Mouse (Mus musculus) mesoderm, embryonic 11.5 days (tissue): ENCODE measurements around the gene Ppp1r36.
"Not testable (repeated sequence)": the region's sequence is repeated elsewhere in the genome, so short reads cannot be mapped to it uniquely, and the experiment has no call there.

Source experiments
- DNase-seq: peaks from one replicate; pipeline ENCODE4 v3.0.0-alpha.2; 2012; ENCODE audit warnings: low read depth, low spot score

Ppp1r36 gene

DNA sequence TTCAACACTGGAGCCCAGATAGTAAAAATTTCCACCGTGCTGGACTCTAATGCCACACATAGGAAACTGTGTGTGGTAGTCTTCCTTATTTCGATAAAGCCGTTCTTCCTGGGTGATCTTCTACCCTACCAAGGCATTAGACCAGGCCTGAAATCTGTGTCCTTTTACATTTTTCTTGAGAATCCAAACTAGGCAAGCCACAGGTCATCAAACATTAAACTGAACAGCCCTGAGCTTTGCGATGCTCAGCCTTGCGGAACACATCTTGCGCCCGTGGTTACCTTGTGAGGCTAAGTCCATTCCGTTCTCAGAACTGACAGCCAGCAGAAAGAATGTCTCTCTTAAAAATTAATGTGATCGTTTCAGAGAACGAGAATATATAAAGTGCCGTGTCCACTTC, 28.9 kb downstream of the Ppp1r36 start:
- DNase-seq, result no peak

DNA sequence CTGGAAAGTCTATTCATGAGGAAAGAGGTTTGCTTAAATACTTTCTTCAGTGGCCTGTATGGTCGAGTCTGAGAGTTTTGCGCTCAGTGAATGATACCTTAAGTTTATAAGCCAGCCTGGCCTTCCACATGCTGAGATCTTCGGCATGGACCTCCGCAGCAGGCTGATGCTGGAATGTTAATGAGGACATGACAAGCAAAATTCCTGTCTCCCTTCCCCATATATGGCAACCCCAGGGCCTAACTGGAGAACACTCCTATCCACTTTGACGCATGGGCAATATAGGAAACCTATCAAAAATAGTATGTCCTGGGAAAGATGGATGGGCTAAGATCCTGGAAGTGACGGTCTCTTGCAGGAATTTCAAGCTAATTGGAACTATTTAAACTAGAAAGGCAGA, 30.8 kb downstream of the Ppp1r36 start:
- no peak for DNase-seq

DNA sequence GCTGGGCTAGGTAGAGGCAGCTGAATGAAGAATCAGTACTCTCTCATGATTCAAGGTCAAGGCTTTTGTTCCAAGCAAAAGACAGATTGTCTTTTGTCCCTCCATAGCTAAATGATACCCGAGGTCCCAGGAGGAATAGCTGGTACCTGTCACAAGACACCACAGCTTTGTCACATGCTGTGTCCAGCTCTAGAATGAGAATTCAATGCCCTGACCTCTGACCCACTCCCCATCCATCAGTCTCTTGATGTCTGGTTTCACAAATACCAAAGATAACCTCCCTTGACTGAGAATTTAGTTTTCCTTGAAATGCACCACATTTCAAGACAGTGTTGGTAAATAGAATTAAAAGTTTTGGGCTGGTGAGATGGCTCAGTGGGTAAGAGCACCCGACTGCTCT, 34.9 kb downstream of the Ppp1r36 start:
- DNase-seq, result peak; percentile 81

DNA sequence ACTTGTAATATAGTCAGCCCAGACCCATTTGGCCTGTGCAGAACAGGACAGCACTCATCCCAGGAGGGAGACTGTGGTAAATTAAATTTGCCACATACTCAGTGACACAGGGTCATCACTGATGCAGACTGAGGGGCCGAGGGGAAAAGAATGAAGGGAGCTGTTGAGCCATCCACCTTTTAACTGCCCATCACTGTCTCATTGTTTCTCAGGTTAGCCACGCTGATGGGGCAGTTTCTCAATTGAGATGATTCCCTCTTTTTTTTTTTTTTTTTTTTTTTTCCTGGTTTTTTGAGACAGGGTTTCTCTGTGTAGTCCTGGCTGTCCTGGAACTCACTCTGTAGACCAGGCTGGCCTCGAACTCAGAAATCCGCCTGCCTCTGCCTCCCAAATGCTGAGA, 41.1 kb downstream of the Ppp1r36 start:
- DNase-seq, result not testable (repeated sequence)

DNA sequence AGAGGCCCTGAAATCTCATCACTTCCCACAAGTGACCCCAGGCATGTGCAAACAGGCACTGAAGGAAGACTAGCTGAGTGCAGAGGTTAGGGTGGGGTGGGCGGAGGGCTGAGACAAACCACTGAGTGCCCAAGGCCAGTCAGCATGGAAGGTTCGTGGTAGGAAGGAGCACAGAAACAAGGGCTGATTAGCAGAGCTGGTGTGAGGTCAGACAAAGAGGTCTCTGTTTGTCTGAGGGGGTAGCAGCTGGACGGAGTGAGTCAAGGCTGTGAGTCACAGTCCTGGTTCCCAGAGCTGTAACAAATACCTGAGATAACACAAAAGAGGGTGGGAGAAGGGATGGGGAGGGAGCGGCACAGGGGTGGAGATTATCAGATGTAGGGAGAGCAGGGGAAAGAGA, 41.7 kb downstream of the Ppp1r36 start:
- DNase-seq, result no peak

DNA sequence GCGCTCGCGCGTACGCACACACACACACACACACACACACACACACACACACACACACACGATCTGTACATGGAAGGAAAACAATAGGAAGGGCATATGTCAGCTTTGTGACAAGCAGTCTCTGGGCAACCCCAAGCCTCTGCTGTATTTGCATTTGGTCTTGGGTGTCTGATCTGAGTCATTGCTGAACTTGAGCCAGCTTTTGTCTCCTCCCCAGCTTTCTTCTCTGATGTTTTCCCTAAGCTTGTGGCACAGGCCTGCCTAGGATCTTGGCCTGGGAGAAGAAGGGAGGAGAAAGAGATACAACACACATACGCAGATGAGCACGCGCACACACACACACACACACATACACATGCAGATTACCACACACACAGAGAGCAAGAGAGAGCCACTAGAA, 46.1 kb downstream of the Ppp1r36 start:
- no peak for DNase-seq

DNA sequence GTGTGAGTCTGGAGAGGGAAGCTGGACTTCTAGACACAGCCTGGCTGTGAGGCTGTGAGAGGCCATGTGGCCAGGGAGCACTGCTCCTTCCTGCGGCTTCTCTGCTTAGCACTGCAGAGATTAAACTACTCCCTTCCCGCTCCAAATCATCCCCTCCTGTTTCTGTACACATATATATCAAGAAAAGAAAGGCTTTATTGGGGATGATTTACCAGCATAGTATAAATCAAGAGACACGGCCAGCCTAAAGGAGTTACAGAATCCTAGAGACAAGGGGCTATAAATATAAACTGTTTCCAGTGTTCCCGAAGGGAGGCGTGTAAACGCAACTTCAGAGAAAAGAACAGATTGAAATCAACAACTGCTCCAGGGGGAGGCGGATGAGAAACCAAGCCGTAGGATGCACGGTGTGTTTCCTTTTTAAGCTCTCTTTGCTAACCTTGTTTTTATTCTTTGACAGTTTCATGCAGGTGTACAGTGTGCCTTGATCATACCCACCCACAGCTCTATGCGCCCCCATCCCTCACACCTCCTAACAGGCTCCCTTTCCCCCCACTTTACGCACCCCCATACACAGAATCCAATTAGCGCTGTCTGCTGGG, 47.4 kb downstream of the Ppp1r36 start:
- peak; percentile 27 for DNase-seq

DNA sequence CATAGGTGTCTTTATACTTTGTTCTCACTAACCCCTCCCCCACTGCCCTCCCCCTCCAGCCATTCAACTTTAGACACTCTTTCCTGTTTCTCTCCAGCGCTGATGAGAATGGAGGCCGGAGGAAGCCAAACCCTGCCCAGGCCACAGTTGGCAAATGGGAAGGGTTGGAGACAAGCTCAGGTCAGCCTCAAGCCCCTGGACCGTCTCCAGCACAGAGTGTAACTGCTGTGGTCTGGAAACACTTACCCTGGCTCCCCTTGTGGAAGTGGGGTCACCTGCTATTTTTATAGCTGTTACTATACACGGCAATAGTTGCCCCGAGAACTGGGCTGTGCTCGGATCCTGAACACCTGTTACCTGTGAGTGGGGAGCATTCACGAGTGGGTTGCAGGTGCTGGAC, 49.3 kb downstream of the Ppp1r36 start:
- DNase-seq, result no peak

DNA sequence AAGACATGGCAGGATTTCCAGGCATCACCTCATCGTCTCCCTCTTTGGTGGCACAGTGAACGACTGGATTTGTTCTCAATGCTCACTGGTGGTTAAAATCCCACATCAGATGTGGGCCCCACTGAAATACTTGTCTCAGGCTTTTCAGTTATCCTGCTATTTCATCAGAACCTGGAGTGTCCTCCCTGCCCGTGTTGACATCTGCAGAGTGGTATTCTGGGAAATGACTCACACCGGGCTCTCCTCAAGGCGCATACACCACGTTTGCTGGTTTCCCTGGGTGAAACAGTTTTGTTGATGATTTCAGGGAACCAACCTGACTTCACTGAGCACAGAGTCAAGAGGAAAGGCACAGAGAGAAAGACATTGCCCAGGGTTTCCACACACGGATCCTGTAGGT, 49.9 kb downstream of the Ppp1r36 start:
- no peak for DNase-seq

DNA sequence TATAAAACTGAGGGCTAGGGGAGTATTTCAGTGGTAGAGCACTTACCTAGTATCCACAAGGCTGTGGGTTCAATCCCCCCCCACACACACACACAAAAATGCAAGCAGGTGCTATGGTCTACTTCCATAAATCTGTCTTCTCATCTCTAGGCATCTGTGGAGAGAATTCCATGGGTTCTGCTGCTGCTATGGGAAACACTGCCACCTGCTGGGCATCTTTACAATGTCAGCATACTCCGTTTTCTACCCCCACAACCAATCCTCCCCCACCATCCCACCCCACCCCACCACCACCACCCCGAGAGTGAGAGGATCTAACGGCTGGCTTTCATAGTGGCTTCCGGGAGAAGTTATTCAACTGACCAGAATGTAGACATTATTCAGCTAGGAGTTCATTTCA, 54.7 kb downstream of the Ppp1r36 start:
- peak; percentile 88 for DNase-seq

DNA sequence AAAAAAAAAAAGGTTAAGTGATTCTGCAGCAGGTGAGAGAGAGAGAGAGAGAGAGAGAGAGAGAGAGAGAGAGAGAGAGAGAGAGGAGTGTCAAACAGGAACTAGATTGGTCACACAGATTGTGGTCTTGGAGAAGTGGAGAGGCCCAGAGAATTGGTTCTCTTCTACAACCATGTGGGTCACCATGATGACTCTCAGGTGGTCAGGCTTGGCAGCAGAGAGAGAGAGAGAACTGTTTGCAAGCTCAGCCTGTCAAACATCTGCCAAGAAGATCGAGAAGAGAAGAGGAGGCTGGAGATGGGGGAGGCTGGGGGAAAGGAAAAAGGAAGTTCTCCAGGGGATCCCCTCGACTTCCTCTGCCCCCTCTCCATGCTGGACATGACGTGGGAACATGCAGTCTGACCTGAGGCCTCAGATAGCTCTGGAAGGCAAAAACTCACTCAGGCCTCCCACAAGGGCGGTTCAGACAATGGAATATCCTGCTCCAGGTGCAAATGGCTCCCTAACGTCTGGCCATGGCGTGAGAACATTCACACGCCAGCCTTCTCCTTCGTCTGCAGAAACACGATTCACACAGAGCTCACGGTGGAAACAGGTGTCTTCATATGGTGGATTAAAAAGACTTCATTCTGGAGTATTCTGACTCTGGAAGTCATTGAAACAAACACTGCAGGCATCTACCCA, 56.4 kb downstream of the Ppp1r36 start:
- no peak for DNase-seq

DNA sequence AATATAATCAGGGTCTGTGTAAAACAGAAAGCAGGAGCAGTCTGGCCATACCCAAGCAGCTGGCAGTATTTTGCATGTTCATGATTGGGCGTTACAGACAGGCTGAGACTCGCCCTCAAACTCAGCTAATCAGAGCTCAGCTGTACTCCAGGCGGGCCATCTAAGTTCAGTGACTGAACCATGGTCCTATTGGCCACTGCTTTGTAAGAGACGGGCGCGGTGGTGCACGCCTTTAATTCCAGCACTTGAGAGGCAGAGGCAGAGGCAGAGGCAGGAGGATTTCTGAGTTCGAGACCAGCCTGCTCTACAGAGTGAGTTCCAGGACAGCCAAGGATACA, 56.9 kb downstream of the Ppp1r36 start:
- DNase-seq, result no peak

DNA sequence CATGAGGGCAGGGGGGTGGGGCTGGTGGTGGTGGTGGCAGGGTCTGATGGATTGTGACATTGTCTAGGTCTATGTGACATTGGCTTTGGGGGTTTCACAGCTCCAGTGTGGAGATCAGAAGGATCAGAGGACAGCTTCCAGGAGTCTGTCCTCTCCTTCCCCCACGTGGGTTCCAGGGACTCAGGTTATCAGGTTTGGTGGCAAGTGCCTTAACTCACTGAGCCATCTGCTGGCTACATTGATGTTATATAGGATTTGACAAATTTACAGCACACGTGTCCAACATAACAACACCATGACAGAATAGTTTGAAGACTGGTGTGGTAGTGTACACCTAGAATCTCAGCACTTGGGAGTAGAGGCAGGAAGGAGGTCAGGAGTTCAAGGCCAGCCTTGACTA, 57.5 kb downstream of the Ppp1r36 start:
- DNase-seq, result no peak

DNA sequence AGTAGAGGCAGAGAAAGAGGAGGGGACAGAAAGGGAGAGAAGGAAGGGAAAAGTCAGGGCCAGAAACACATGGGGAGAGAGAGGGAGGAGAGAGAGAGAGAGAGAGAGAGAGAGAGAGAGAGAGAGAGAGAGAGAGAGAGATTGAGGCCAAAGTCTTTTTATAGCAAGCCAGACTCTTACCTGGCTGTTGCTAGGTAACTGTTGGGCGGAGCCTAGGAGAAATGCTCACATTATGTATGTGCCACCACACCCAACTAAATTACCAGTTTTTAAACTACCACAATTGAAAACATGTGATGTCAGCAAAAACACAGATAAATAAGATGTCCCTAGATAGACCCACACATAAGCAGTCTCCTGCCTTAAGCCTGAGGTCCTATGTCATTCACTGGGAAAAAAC, 58.8 kb downstream of the Ppp1r36 start:
- DNase-seq, result no peak

DNA sequence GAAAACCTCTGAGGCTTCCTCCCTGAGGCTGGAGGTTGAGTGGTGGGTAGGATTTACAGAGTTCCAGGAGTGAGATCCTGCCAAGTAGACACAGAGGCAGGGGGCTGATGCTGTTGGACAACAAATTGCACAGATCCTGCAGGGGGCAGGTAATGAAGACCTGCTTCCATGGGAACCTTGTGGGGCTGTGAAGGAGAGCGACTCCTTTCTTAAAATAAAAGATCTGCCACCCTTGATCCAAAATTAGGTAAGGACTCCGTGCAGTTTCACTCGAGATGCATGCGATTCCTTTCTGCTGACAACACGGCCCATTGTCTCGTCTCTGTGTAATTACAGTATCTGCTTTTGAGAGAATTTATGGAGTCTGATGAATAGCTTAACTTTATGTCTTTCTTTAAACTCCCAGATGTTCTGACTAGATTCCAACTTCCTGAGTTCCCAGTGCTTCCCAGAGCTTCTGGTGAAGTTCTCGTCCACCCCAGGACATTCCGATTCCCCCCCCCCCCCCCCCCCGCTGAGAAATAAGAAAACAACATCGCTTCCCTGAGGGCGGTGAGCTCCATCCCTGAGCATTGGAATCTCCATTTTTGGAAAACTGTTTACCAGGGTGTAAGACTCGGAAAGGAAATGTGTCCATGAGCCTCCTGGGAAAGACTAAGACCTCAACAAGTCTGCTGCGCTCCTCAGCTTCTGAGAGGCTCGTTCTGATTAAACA, 61.1 kb downstream of the Ppp1r36 start:
- DNase-seq, result no peak

DNA sequence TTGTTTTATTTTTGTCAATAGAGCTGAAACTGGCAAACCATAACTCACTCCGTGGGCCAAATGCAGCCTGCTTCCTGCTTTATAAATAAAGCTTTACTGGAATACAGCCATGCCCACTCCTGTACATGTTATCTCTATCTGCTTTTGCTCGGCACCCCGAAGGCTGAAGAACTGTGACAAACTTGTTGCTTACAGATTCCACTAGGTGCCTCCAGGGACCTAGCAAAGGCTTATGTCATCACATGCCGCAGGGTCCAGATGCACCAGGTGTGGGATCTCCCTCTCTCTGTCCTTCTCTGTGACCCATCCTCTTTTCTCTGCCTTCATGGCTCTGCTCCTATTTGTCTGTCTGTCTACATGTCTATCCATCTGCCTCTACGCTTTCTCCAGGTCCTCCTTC, 61.8 kb downstream of the Ppp1r36 start:
- DNase-seq, result no peak

DNA sequence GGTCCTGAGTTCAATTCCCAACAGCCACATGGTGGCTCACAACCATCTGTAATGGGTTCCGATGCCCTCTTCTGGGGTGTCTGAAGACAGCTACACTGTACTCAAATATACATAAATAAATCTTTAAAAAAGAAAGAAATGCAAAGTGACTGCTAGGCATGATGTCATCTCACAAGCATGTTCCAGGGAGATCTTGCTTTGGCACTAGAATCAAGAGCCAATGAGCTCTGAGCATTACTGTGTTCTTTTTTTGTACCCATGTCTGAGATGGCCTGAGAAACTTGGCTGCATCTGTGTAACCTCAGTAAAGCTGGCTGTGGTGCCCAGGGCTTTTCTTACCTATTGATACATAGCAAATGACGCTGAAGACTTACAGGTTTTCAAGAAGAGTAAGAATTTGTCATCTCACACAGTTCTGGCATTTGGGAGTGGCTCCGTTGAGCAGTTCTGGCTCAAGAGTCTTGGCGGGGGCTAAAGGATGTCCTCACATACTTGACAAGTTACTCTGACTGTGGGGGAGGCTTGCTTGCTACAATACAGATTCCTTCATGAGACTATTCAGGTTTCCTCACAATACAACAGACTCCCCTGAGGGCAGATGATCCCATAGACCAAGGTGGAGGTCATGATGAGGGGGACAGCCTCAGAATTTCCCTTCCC, 62.6 kb downstream of the Ppp1r36 start:
- DNase-seq, result no peak

DNA sequence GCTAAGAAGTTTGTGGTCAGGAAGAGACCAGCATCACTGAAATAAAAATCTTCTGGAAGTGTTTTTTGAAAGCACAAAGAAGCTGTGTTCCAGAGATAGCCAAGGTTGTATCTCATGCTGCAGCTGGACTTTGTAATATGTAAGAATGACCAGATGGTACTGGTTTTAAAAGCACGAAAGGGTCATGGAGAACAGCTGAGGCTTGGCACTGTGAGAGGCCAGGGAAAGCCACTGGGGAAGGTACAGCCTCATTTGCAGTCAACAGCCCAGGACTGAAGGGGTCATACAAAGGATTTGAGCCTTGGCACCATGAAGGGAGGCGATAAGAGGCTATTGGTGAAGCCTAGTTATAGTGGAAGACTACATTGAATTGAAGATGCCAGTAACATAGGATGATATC, 65.1 kb downstream of the Ppp1r36 start:
- no peak for DNase-seq

DNA sequence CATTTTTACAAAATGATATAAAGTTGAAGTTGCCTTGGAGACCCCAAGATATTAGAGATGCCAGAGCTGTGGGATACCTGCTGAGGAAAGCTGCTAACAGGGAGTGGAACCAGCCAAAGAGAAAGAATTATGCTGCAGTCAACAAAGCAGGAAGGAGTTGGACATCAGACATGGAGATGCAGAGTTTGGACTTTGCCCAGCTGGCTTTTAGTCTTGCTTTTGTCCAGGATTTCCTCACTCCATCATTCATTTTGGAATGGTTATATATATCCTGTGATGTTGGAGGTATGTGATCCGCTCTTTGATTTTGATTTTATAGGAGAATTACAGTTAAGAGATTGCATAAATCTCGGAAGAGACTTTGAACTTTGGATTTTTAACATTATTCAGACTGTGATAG, 65.6 kb downstream of the Ppp1r36 start:
- DNase-seq, result no peak

DNA sequence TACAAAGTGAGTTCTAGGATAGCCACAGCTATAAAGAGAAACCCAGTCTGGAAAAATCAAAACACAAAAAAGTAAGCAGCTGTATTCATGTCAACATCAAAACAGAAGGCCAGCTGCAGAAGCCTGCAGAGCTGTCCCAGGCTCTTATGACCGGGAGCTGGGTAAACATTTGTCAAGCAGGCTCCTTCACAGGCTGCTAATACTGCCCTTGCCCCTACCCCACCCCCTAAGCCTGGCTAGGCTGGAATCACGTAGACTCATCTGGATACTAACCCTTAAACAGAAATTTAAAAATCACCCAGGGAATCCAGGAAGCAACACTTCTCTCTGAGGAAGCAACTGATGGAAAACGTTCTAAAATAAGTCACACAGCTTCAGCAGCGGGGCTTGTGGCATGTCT, 67.5 kb downstream of the Ppp1r36 start:
- no peak for DNase-seq

DNA sequence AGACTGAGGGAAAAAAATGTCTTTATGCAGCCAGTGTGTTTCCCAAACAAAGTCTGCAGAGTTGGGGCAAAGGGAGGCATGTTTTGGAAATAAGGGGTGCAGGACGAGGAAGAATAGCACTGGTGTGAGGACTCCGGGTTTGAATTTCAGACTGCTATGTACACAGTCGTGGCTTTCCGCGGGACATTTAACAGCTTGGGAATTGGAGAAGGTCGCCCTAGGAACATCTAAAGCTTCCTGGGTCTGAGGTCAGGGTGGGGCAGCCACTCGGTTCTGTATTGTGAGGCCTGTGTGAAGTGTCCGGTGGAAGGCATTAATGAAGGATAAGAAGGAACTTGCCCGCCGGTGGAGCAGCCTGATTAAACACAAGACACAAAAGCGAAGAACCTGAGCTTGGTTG, 68.0 kb downstream of the Ppp1r36 start:
- no peak for DNase-seq

DNA sequence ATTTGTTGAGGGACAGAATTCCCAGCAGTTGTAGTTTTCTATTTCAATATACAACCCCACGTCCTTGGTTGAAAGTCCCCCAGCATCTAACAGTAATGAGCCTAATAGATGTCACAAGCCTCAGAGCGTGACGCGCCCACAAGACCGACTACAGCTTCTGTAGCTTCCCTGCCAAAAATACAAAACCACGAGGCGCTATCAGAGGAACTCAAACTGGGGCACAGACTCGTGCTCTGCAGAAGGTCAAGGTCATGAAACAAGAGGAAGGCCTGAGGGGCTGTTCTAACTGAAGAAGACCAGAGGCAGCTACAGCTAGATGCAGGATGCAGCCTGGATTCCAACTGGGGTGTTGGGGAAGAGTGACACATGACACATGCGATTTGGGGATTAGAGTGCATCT, 69.6 kb downstream of the Ppp1r36 start:
- DNase-seq, result no peak
